Mouse (Mus musculus): ENCODE results near the gene Hilpda. TPM values are rescaled to one million over a fixed set of nuclear protein-coding genes. Genes with fewer than 3 reads are reported as not detected.

Gene Hilpda
- polyA plus RNA-seq, 1 experiment from 2014 or later, result 35.9 TPM

DNA sequence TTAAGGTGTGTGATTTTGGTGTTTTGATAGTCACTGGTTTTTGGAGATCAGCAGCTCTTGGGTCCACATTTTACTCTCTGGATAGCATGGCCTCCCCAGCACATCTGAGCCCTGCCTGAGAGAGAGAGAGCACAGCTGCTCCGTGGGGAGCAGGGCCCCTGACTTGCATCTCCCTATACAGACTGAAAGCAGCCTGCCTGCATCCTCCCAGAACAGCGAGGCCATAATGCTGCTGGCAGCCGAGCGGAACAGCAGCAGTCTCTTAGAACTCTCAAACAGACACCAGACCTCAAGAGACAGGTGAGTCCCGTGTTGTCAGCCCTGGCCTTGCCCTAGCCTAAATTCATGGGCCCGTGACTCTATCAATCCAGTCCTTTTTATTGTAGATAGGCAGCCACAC lies 15.2 kb downstream of the Hilpda start:
- H3K4me3 ChIP-seq (replicated peaks; ENCODE audit: low read depth, low read length), result no peak overlapping the region
- no peaks in the 10 kb centered on the region for H3K36me3 ChIP-seq (ENCODE audit: control insufficient read depth, insufficient read depth, low read length)
- H3K4me1 ChIP-seq (ENCODE audit: control insufficient read depth, insufficient read depth, low read length), result no peaks in the 10 kb centered on the region
- H3K27me3 ChIP-seq (ENCODE audit: control insufficient read depth, insufficient read depth, low read length), result no peaks in the 10 kb centered on the region
- no peaks in the 10 kb centered on the region for H3K9me3 ChIP-seq (ENCODE audit: control insufficient read depth, low read length)
- H3K9ac ChIP-seq (replicated peaks; ENCODE audit: low read length), result no peak overlapping the region
- WGBS, result 14% methylated on average over 6 of the region's 6 CpGs
- H3K27ac ChIP-seq (replicated peaks; ENCODE audit: low read depth, low read length), result no peak overlapping the region
- DNase-seq (peak; percentile 7), ATAC-seq (ENCODE audit: low FRiP score, low TSS enrichment) (no peak)
- H3K4me2 ChIP-seq (ENCODE audit: low read length), result no peak overlapping the region

DNA sequence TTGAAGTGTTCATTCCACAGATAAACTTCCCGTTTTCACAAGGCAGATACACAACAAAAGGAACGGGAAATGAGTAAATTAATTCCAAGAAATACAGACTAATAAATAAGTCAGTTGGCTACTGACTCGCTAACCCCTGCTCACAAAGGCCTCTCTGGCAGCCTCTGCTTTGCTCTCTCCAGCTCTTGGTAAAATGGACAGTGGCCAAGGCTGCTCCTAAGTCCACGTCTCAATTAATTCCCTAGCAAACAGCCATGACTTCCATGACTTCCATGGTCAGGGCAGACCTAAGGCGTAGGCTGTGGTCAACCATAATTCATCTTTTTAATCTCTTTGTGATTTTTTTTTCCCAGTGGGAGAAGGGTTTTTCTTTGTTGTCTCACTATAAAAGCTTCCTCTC lies 15.7 kb downstream of the Hilpda start:
- WGBS, result 31% methylated on average over 5 of the region's 5 CpGs

DNA sequence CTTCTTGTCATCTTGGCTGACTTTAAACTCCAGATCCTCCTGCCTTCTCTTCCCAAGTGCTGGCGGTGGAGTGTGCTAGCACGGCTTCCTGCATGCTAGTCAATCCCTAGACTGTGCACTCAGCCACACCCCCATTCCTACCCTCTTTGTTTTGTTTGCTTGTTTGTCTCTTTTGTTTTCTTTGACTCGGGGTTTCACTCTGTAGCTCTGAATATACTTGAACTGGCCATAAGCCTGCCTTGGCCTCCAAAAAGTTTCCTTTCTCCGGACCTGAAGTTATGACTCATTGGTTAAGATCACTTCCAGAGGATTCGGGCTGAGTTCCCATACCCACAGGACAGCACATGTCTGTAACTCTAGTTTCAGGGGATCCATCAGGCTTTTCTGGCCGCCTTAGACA lies 16.4 kb downstream of the Hilpda start:
- DNase-seq, result no peak
- Histone ChIP-seq H3K4me3 (replicated peaks; ENCODE audit: low read depth, low read length) (no peak overlapping the region), H3K4me2 (ENCODE audit: low read length) (no peak overlapping the region), H3K36me3 (ENCODE audit: control insufficient read depth, insufficient read depth, low read length) (no peaks in the 10 kb centered on the region), H3K27ac (replicated peaks; ENCODE audit: low read depth, low read length) (no peak overlapping the region), H3K9ac (replicated peaks; ENCODE audit: low read length) (no peak overlapping the region), H3K27me3 (ENCODE audit: control insufficient read depth, insufficient read depth, low read length) (no peaks in the 10 kb centered on the region), H3K9me3 (ENCODE audit: control insufficient read depth, low read length) (no peaks in the 10 kb centered on the region), H3K4me1 (ENCODE audit: control insufficient read depth, insufficient read depth, low read length) (no peaks in the 10 kb centered on the region)
- WGBS, result 56% methylated on average over 6 of the region's 6 CpGs
- ATAC-seq (ENCODE audit: low FRiP score, low TSS enrichment), result no peak

More for the DNA sequence above, 15.7 kb downstream of the Hilpda start:
- Histone ChIP-seq H3K27ac (replicated peaks; ENCODE audit: low read depth, low read length) (no peak overlapping the region), H3K4me1 (ENCODE audit: control insufficient read depth, insufficient read depth, low read length) (no peaks in the 10 kb centered on the region), H3K9me3 (ENCODE audit: control insufficient read depth, low read length) (no peaks in the 10 kb centered on the region), H3K27me3 (ENCODE audit: control insufficient read depth, insufficient read depth, low read length) (no peaks in the 10 kb centered on the region), H3K9ac (replicated peaks; ENCODE audit: low read length) (no peak overlapping the region), H3K36me3 (ENCODE audit: control insufficient read depth, insufficient read depth, low read length) (no peaks in the 10 kb centered on the region), H3K4me2 (ENCODE audit: low read length) (no peak overlapping the region), H3K4me3 (replicated peaks; ENCODE audit: low read depth, low read length) (no peak overlapping the region)
- ATAC-seq (ENCODE audit: low FRiP score, low TSS enrichment) (no peak), DNase-seq (peak; percentile 25)

- Histone ChIP-seq H3K27ac (replicated peaks; ENCODE audit: low read depth, low read length) (no peak overlapping the region), H3K9me3 (ENCODE audit: control insufficient read depth, low read length) (no peaks in the 10 kb centered on the region), H3K36me3 (ENCODE audit: control insufficient read depth, insufficient read depth, low read length) (no peaks in the 10 kb centered on the region), H3K9ac (replicated peaks; ENCODE audit: low read length) (no peak overlapping the region), H3K4me3 (replicated peaks; ENCODE audit: low read depth, low read length) (no peak overlapping the region), H3K4me1 (ENCODE audit: control insufficient read depth, insufficient read depth, low read length) (no peaks in the 10 kb centered on the region), H3K27me3 (ENCODE audit: control insufficient read depth, insufficient read depth, low read length) (no peaks in the 10 kb centered on the region), H3K4me2 (ENCODE audit: low read length) (no peak overlapping the region)
- ATAC-seq (ENCODE audit: low FRiP score, low TSS enrichment) (no peak), DNase-seq (no peak)
- 83% methylated on average over 2 of the region's 2 CpGs for WGBS
These were observed 26.8 kb downstream of the Hilpda start for GRCm38 (mm10) chr6:29299112-29299511.

DNA sequence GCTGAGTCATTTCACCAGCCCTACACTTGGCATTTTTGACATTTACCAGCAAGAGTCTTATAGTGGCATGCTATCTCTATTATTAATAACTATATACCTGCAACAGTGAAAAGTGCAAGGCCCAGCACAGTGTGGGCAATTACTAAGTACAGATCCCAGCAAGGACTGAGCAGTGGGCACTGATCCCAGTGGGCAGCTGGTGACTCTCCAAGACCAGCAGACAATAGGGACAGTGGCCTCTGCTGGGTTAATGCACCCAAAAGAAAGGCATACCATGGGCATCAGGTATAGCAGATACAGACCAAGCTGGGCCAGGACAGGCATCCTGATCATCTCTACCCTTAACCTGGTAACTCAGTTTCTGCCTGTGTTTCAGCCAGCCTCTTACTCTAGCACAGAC lies 31.0 kb downstream of the Hilpda start:
- no peak overlapping the region for H3K4me3 ChIP-seq (replicated peaks; ENCODE audit: low read depth, low read length)
- ATAC-seq (ENCODE audit: low FRiP score, low TSS enrichment) (no peak), DNase-seq (no peak)
- H3K36me3 ChIP-seq (ENCODE audit: control insufficient read depth, insufficient read depth, low read length), result no peaks in the 10 kb centered on the region
- no peak overlapping the region for H3K27ac ChIP-seq (replicated peaks; ENCODE audit: low read depth, low read length)
- H3K4me1 ChIP-seq (ENCODE audit: control insufficient read depth, insufficient read depth, low read length), result no peaks in the 10 kb centered on the region
- H3K9ac ChIP-seq (replicated peaks; ENCODE audit: low read length), result no peak overlapping the region
- H3K9me3 ChIP-seq (ENCODE audit: control insufficient read depth, low read length), result no peaks in the 10 kb centered on the region
- H3K27me3 ChIP-seq (ENCODE audit: control insufficient read depth, insufficient read depth, low read length), result no peaks in the 10 kb centered on the region
- no peak overlapping the region for H3K4me2 ChIP-seq (ENCODE audit: low read length)

DNA sequence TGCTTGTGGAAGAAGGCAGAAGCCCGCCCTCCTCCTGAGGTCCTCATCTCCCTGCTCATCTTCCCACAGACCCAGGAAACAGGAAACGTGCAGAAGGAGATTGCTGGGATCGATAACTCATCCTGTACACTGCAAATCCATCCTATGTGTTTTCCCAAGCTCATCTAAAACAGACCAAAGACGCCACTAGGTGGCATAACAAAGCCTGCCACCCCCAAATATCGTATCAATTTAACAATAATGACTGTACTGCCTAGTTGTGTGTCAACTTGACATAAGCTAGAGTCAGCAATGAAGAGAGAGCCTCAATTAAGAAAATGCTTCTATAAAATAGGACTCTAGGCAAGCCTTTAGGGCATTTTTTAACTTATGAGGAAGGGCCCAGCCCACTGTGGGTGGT lies 31.4 kb downstream of the Hilpda start:
- DNase-seq, result peak; percentile 15
- no peaks in the 10 kb centered on the region for H3K4me1 ChIP-seq (ENCODE audit: control insufficient read depth, insufficient read depth, low read length)
- H3K4me2 ChIP-seq (ENCODE audit: low read length), result no peak overlapping the region
- no peaks in the 10 kb centered on the region for H3K27me3 ChIP-seq (ENCODE audit: control insufficient read depth, insufficient read depth, low read length)
- no peak overlapping the region for H3K4me3 ChIP-seq (replicated peaks; ENCODE audit: low read depth, low read length)
- H3K27ac ChIP-seq (replicated peaks; ENCODE audit: low read depth, low read length), result no peak overlapping the region
- 56% methylated on average over 5 of the region's 5 CpGs for WGBS
- ATAC-seq (ENCODE audit: low FRiP score, low TSS enrichment), result no peak
- no peaks in the 10 kb centered on the region for H3K9me3 ChIP-seq (ENCODE audit: control insufficient read depth, low read length)
- no peaks in the 10 kb centered on the region for H3K36me3 ChIP-seq (ENCODE audit: control insufficient read depth, insufficient read depth, low read length)
- H3K9ac ChIP-seq (replicated peaks; ENCODE audit: low read length), result no peak overlapping the region

DNA sequence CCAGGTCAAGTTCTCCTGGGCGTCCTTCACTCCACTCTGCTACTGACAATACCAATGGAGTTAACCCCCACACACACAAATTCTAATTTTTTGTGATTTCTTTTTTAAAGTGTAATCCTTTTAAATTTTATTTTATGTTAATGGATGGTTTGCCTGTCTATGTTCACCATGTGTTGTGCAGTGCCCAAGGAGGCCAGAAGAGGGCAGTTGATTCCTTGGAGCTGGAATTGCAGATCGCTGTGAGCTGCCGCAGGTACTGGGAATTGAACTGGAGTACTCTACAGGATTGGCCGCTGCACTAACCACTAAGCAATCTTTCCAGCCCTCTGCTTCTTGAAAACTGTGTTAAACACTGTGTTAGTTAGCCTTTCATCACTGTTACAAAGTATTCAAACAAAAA lies 33.2 kb downstream of the Hilpda start:
- Histone ChIP-seq H3K9ac (replicated peaks; ENCODE audit: low read length) (no peak overlapping the region), H3K36me3 (ENCODE audit: control insufficient read depth, insufficient read depth, low read length) (no peaks in the 10 kb centered on the region), H3K27me3 (ENCODE audit: control insufficient read depth, insufficient read depth, low read length) (no peaks in the 10 kb centered on the region), H3K9me3 (ENCODE audit: control insufficient read depth, low read length) (no peaks in the 10 kb centered on the region), H3K4me1 (ENCODE audit: control insufficient read depth, insufficient read depth, low read length) (no peaks in the 10 kb centered on the region), H3K4me2 (ENCODE audit: low read length) (no peak overlapping the region), H3K27ac (replicated peaks; ENCODE audit: low read depth, low read length) (no peak overlapping the region), H3K4me3 (replicated peaks; ENCODE audit: low read depth, low read length) (no peak overlapping the region)
- DNase-seq (no peak), ATAC-seq (ENCODE audit: low FRiP score, low TSS enrichment) (no peak)
- 95% methylated on average over 4 of the region's 4 CpGs for WGBS

DNA sequence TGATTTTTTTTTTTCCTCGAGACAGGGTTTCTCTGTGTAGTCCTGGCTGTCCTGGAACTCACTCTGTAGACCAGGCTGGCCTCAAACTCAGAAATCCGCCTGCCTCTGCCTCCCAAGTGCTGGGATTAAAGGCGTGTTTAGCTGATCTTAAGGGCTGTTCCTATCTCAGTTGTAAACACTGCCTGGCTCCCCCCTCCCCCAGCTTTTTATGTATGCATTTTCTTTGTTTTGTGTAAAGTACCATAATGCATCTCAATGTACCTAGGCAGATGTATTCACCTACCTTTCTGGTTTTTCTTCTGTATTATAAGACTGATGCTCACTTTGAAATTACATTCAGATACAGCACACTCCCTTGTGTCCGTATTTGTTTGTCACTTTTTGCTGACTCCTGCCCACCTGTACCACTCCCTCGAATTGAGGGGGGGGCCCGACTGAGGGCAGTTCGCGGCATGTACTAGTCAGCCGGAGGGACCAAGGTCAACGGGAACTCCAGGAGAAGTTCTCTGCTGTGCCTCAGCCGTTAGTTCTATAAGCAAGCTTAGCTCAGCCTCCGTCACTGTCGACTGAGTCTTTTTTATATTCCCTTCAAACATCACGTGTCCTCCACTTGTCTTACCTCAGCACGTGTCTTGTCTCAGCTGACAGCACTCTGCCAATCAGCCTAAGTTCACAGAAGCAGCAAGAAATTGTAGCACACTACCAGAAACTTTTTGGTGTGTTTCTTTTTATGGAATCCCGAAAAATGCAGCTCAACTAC lies 36.7 kb downstream of the Hilpda start:
- Histone ChIP-seq H3K4me2 (ENCODE audit: low read length) (no peak overlapping the region), H3K27ac (replicated peaks; ENCODE audit: low read depth, low read length) (no peak overlapping the region), H3K36me3 (ENCODE audit: control insufficient read depth, insufficient read depth, low read length) (no peaks in the 10 kb centered on the region), H3K27me3 (ENCODE audit: control insufficient read depth, insufficient read depth, low read length) (no peaks in the 10 kb centered on the region), H3K4me3 (replicated peaks; ENCODE audit: low read depth, low read length) (no peak overlapping the region), H3K4me1 (ENCODE audit: control insufficient read depth, insufficient read depth, low read length) (no peaks in the 10 kb centered on the region), H3K9me3 (ENCODE audit: control insufficient read depth, low read length) (no peaks in the 10 kb centered on the region), H3K9ac (replicated peaks; ENCODE audit: low read length) (no peak overlapping the region)
- WGBS, result 87% methylated on average over 16 of the region's 16 CpGs
- ATAC-seq (ENCODE audit: low FRiP score, low TSS enrichment) (no peak), DNase-seq (no peak)

DNA sequence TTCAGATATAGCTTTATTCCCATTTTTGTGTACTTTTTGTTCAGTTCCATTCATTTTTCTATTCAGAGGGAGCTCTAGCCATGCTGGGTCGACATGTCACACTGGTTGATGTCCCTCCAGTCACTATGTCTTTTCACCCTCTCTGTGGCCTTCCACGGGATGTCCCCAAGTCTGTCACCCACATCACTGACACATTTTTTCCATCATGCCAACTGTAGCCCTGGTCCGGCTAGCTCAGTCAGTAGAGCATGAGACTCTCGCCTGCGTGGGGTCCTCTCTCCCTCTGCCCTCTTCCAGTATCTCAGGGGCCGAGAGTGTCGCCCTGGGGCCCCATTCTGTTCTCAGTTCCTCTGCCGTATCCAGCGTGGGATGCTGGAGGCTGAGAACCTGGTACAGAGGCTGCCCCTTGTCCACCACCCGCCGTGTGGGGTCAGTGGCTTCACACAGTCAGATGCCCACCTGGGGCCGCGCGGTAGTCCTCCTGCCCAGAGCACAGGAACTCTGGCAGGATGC lies 41.5 kb downstream of the Hilpda start:
- no peak overlapping the region for H3K4me2 ChIP-seq (ENCODE audit: low read length)
- H3K4me3 ChIP-seq (replicated peaks; ENCODE audit: low read depth, low read length), result no peak overlapping the region
- no peak overlapping the region for H3K27ac ChIP-seq (replicated peaks; ENCODE audit: low read depth, low read length)
- WGBS, result 67% methylated on average over 14 of the region's 14 CpGs
- H3K4me1 ChIP-seq (ENCODE audit: control insufficient read depth, insufficient read depth, low read length), result no peaks in the 10 kb centered on the region
- ATAC-seq (ENCODE audit: low FRiP score, low TSS enrichment) (no peak), DNase-seq (no peak)
- H3K27me3 ChIP-seq (ENCODE audit: control insufficient read depth, insufficient read depth, low read length), result no peaks in the 10 kb centered on the region
- H3K36me3 ChIP-seq (ENCODE audit: control insufficient read depth, insufficient read depth, low read length), result no peaks in the 10 kb centered on the region
- no peak overlapping the region for H3K9ac ChIP-seq (replicated peaks; ENCODE audit: low read length)
- H3K9me3 ChIP-seq (ENCODE audit: control insufficient read depth, low read length), result no peaks in the 10 kb centered on the region

Data from midbrain, embryonic 14.5 days (tissue).